Mouse (Mus musculus) liver, postnatal 0 days (tissue): ENCODE results near the gene Rhoc. TPM values are rescaled to one million over a fixed set of nuclear protein-coding genes. Genes with fewer than 3 reads are reported as not detected.
A peak's percentile ranks its signal among the peaks of the same experiment; 100 is the strongest.

Source experiments
- ATAC-seq: fragments of 200-750 bp; cut with Nextera tagmentation; 2 replicates; pipeline ENCODE4 v1.8.0; 2017; ENCODE audit warnings: mild to moderate bottlenecking, moderate library complexity
- DNase-seq: peaks from one replicate; pipeline ENCODE4 v3.0.0-alpha.2; 2016
- H3K27ac ChIP-seq: fragments of 300-500 bp; sonication (generic); 2 replicates; pipeline ENCODE4 v1.5.1; 2014; ENCODE audit warnings: antibody characterized with exemption, moderate library complexity, mild to moderate bottlenecking, low read depth
- H3K27me3 ChIP-seq: fragments of 300-500 bp; sonication (generic); 2 replicates; pipeline ENCODE4 v1.6.1; 2014; ENCODE audit warnings: low read length, control low read depth, mixed read lengths; ENCODE audit not compliant: insufficient read depth
- H3K36me3 ChIP-seq: fragments of 300-500 bp; sonication (generic); replicated peaks from 2 replicates; pipeline ENCODE4 v1.6.1; 2014; ENCODE audit warnings: mild to moderate bottlenecking, control low read depth, low read length, moderate library complexity, mixed read lengths; ENCODE audit not compliant: insufficient read depth
- H3K4me1 ChIP-seq: fragments of 300-500 bp; sonication (generic); 2 replicates; pipeline ENCODE4 v1.6.1; 2014; ENCODE audit warnings: antibody characterized with exemption, mild to moderate bottlenecking, control low read depth; ENCODE audit not compliant: insufficient read depth
- H3K4me2 ChIP-seq: fragments of 300-500 bp; sonication (generic); 2 replicates; pipeline ENCODE4 v1.6.1; 2014; ENCODE audit warnings: low read depth, mild to moderate bottlenecking, low read length, moderate library complexity, mixed read lengths
- H3K4me3 ChIP-seq: fragments of 300-500 bp; sonication (generic); 2 replicates; pipeline ENCODE4 v1.5.1; 2014; ENCODE audit warnings: low read depth, low read length
- H3K9ac ChIP-seq: fragments of 300-500 bp; sonication (generic); replicated peaks from 2 replicates; pipeline ENCODE4 v1.6.1; 2014; ENCODE audit warnings: mild to moderate bottlenecking, moderate library complexity
- H3K9me3 ChIP-seq: fragments of 300-500 bp; sonication (generic); 2 replicates; pipeline ENCODE4 v1.6.1; 2016; ENCODE audit warnings: mild to moderate bottlenecking, control low read depth, low read length, mixed read lengths
- CTCF ChIP-seq: sonication (generic); IDR thresholded peaks from 2 replicates; pipeline ENCODE4 v1.5.1; 2016; ENCODE audit warnings: antibody characterized with exemption, low read depth
- EP300 ChIP-seq: IDR thresholded peaks from 2 replicates; pipeline ENCODE4 v1.6.1; 2016; ENCODE audit warnings: antibody characterized with exemption, low read depth, mild to moderate bottlenecking
- WGBS: fragments of 180-500 bp; shearing (Covaris S2); extraction: QIAGEN DNeasy Blood & Tissue Kit; methylation state at CpG from one replicate; pipeline ENCODE4 v1.1.7; 2014; ENCODE audit not compliant: insufficient replicate concordance; 5-methylcytosine and 5-hydroxymethylcytosine counted together
- polyA plus RNA-seq: library from polyadenylated mRNA; unstranded; fragments of >200 nt; fragmentation: Nextera tagmentation; extraction: Ambion mirVana; gene quantifications from 2 replicates; pipeline ENCODE4 v1.2.1, GENCODE M21; 2015

The Rhoc gene
- polyA plus RNA-seq, 1 experiment from 2014 or later = 38.1 TPM

GRCm38 (mm10) chr3:104792360-104793270 lies 4.4 kb downstream of the Rhoc start:
- 62% methylated on average over 15 of the region's 15 CpGs for WGBS
- no peak overlapping the region for H3K4me2 ChIP-seq
- H3K4me1 ChIP-seq = peaks cover 39% of the 10 kb centered on the region

GRCm38 (mm10) chr3:104793871-104794828 lies 6.0 kb downstream of the Rhoc start:
- DNase-seq (peak; percentile 90), ATAC-seq (peak; percentile 74)
- no peaks in the 10 kb centered on the region for H3K27me3 ChIP-seq
- H3K4me2 ChIP-seq = no peak overlapping the region
- TF ChIP-seq EP300 = no peak
- TF ChIP-seq CTCF = no peak
- peak overlapping the region; percentile 32; the same call in 1 of the 2 replicates for H3K9ac ChIP-seq
- H3K4me3 ChIP-seq = no peak overlapping the region
- peaks cover 39% of the 10 kb centered on the region for H3K4me1 ChIP-seq
- H3K9me3 ChIP-seq = no peaks in the 10 kb centered on the region
- peak overlapping the region; percentile 69 for H3K27ac ChIP-seq
- WGBS = 52% methylated on average over 20 of the region's 20 CpGs
- H3K36me3 ChIP-seq = peaks cover 39% of the 10 kb centered on the region

More at GRCm38 (mm10) chr3:104792360-104793270, 4.4 kb downstream of the Rhoc start:
- ATAC-seq = no peak
- peak; percentile 47 for DNase-seq
- H3K9me3 ChIP-seq = no peaks in the 10 kb centered on the region
- peak overlapping the region; percentile 69; the same call in 1 of the 2 replicates for H3K27ac ChIP-seq
- H3K9ac ChIP-seq = peak overlapping the region; percentile 26; the same call in 1 of the 2 replicates
- TF ChIP-seq CTCF (no peak), EP300 (no peak)
- H3K4me3 ChIP-seq = no peak overlapping the region
- H3K27me3 ChIP-seq = peaks cover 7% of the 10 kb centered on the region; the same call in 1 of the 2 replicates
- peaks cover 32% of the 10 kb centered on the region for H3K36me3 ChIP-seq

- ATAC-seq = no peak
- DNase-seq = no peak
- H3K27ac ChIP-seq = peak overlapping the region; percentile 69
- no peaks in the 10 kb centered on the region for H3K9me3 ChIP-seq
- H3K4me3 ChIP-seq = no peak overlapping the region
- TF ChIP-seq EP300 (no peak), CTCF (no peak)
- H3K36me3 ChIP-seq = peaks cover 47% of the 10 kb centered on the region
- 77% methylated on average over 12 of the region's 12 CpGs for WGBS
- H3K4me1 ChIP-seq = peaks cover 37% of the 10 kb centered on the region
- H3K4me2 ChIP-seq = no peak overlapping the region
- no peak overlapping the region for H3K9ac ChIP-seq
- no peaks in the 10 kb centered on the region for H3K27me3 ChIP-seq
Measured at GRCm38 (mm10) chr3:104794953-104795470, 6.8 kb downstream of the Rhoc start.

GRCm38 (mm10) chr3:104795661-104796340 lies 7.6 kb downstream of the Rhoc start:
- peaks cover 32% of the 10 kb centered on the region for H3K4me1 ChIP-seq
- H3K27me3 ChIP-seq = no peaks in the 10 kb centered on the region
- no peak for DNase-seq
- H3K4me2 ChIP-seq = no peak overlapping the region
- 0 out of 2 replicates have a peak overlapping the region, but pooled peaks have one; percentile 7 for H3K9ac ChIP-seq
- ATAC-seq = peak; percentile 1; the same call in 1 of the 2 replicates
- TF ChIP-seq EP300 = no peak
- TF ChIP-seq CTCF = no peak
- WGBS = 70% methylated on average over 15 of the region's 15 CpGs
- no peaks in the 10 kb centered on the region for H3K9me3 ChIP-seq
- H3K27ac ChIP-seq = peak overlapping the region; percentile 69
- H3K36me3 ChIP-seq = peaks cover 55% of the 10 kb centered on the region
- no peak overlapping the region for H3K4me3 ChIP-seq

- 62% methylated on average over 15 of the region's 15 CpGs for WGBS
- Histone ChIP-seq H3K36me3 (peaks cover 62% of the 10 kb centered on the region), H3K9ac (no peak overlapping the region), H3K4me2 (no peak overlapping the region), H3K4me1 (peaks cover 28% of the 10 kb centered on the region), H3K27me3 (no peaks in the 10 kb centered on the region), H3K9me3 (no peaks in the 10 kb centered on the region), H3K27ac (peak overlapping the region; percentile 75), H3K4me3 (no peak overlapping the region)
- ATAC-seq (peak; percentile 83), DNase-seq (peak; percentile 84)
- TF ChIP-seq CTCF = no peak
- peak; percentile 74; the same call in 1 of the 2 replicates for TF ChIP-seq EP300
Measured at GRCm38 (mm10) chr3:104796430-104797082, 8.4 kb downstream of the Rhoc start.
